Comparison of ENCODE assay signal across 20 mouse cellular contexts in genomic region chr1:120187059-120187458, GRCm38 (mm10).
DNase-seq lines count a peak whose midpoint lies in the region; ATAC-seq lines count a peak whose summit lies in the region.
"Had no signal": no experiment of that assay in that cellular context is flagged by ENCODE, and none has a peak within 500 bp of the region (broad histone marks: within the 10 kb centered on the region; RNA-seq: fewer than 3 reads in every experiment).

No protein-coding gene starts in this region.

- no peak overlapping the region for H3K9ac ChIP-seq in forebrain, embryonic 11.5 days (ENCODE audit: low read length)
- H3K9ac ChIP-seq in midbrain, embryonic 13.5 days (replicated peaks), result no peak overlapping the region
- H3K9ac ChIP-seq: liver, embryonic 12.5 days; lung, embryonic 14.5 days had no signal

- ATAC-seq in forebrain, embryonic 11.5 days (replicated peaks; ENCODE audit: low FRiP score), result peak; percentile 78
- peak; percentile 78 for ATAC-seq in midbrain, embryonic 13.5 days
- ATAC-seq in megakaryocyte progenitor cell, adult 5-6 weeks (replicated peaks; ENCODE audit: poor library complexity), result no peak
- ATAC-seq: CD4-positive, CD25-positive, alpha-beta regulatory T cell, adult 4 months; liver, embryonic 12.5 days had no signal

- WGBS in forebrain, embryonic 11.5 days, result 29% methylated on average over 7 of the region's 7 CpGs
- 52% methylated on average over 7 of the region's 7 CpGs for WGBS in forebrain, embryonic 10.5 days
- 24% methylated on average over 7 of the region's 7 CpGs for WGBS in midbrain, embryonic 13.5 days

- DNase-seq in forebrain, embryonic 11.5 days (ENCODE audit: low spot score), result no peak
- no peak for DNase-seq in forebrain, embryonic 10.5 days (ENCODE audit: extremely low spot score, low spot score)
- peak; percentile 49 for DNase-seq in retina, postnatal 1 day
- DNase-seq in retina, embryonic 14.5 days (ENCODE audit: low spot score), result no peak
- DNase-seq in urinary bladder, postnatal 14 days (ENCODE audit: low spot score), result no peak
- no peak for DNase-seq in right cerebral cortex, adult 18-20 months
- DNase-seq: cerebellum, postnatal 10 days; gastrocnemius, postnatal 10 days; heart, adult 18-20 months; kidney, adult 9 months; lung, embryonic 14.5 days; lung, postnatal 4 days; right cerebral cortex, postnatal 25 days; thymus, postnatal 25 days had no signal

- H3K27me3 ChIP-seq in forebrain, embryonic 11.5 days (ENCODE audit: control insufficient read depth, insufficient read depth, low read length), result no peaks in the 10 kb centered on the region
- no peaks in the 10 kb centered on the region for H3K27me3 ChIP-seq in forebrain, embryonic 10.5 days (ENCODE audit: poor library complexity, severe bottlenecking)
- 0 out of 2 replicates have a peak, but pooled peaks cover 3% of the 10 kb centered on the region for H3K27me3 ChIP-seq in midbrain, embryonic 13.5 days
- H3K27me3 ChIP-seq: liver, embryonic 12.5 days had no signal

- no peak overlapping the region for H3K27ac ChIP-seq in forebrain, embryonic 11.5 days (ENCODE audit: low read depth, low read length)
- no peak overlapping the region for H3K27ac ChIP-seq in forebrain, embryonic 10.5 days
- H3K27ac ChIP-seq in midbrain, embryonic 13.5 days, result no peak overlapping the region
- H3K27ac ChIP-seq: liver, embryonic 12.5 days; stomach, postnatal 0 days had no signal

- H3K4me2 ChIP-seq in forebrain, embryonic 11.5 days (ENCODE audit: low read depth, low read length, severe bottlenecking), result peak overlapping the region; percentile 13; the same call in 1 of the 2 replicates
- 0 out of 2 replicates have a peak overlapping the region, but pooled peaks have one; percentile 7 for H3K4me2 ChIP-seq in midbrain, embryonic 13.5 days (replicated peaks)
- H3K4me2 ChIP-seq: liver, embryonic 12.5 days; lung, embryonic 14.5 days had no signal

- H3K36me3 ChIP-seq in forebrain, embryonic 11.5 days (ENCODE audit: control insufficient read depth, insufficient read depth, low read length), result no peaks in the 10 kb centered on the region
- no peaks in the 10 kb centered on the region for H3K36me3 ChIP-seq in forebrain, embryonic 10.5 days (replicated peaks)
- H3K36me3 ChIP-seq in midbrain, embryonic 13.5 days, result no peaks in the 10 kb centered on the region
- H3K36me3 ChIP-seq: G1E; liver, embryonic 12.5 days had no signal

- no peaks in the 10 kb centered on the region for H3K9me3 ChIP-seq in forebrain, embryonic 11.5 days (ENCODE audit: control insufficient read depth, low read length)
- no peaks in the 10 kb centered on the region for H3K9me3 ChIP-seq in forebrain, embryonic 10.5 days
- H3K9me3 ChIP-seq in midbrain, embryonic 13.5 days, result peaks cover 4% of the 10 kb centered on the region; the same call in 1 of the 2 replicates
- H3K9me3 ChIP-seq: G1E; liver, embryonic 12.5 days had no signal

- H3K4me3 ChIP-seq in forebrain, embryonic 11.5 days (ENCODE audit: low read depth, low read length), result no peak overlapping the region
- no peak overlapping the region for H3K4me3 ChIP-seq in forebrain, embryonic 10.5 days
- no peak overlapping the region for H3K4me3 ChIP-seq in midbrain, embryonic 13.5 days (replicated peaks)
- H3K4me3 ChIP-seq: liver, embryonic 12.5 days had no signal

- no peaks in the 10 kb centered on the region for H3K4me1 ChIP-seq in forebrain, embryonic 11.5 days (replicated peaks; ENCODE audit: control insufficient read depth, insufficient read depth, low read length)
- H3K4me1 ChIP-seq in forebrain, embryonic 10.5 days, result peaks cover 19% of the 10 kb centered on the region
- peaks cover 16% of the 10 kb centered on the region for H3K4me1 ChIP-seq in midbrain, embryonic 13.5 days (replicated peaks)
- H3K4me1 ChIP-seq: liver, embryonic 12.5 days had no signal
